Mouse (Mus musculus): Measurements from ENCODE around the gene Tm7sf2.
A peak's percentile ranks its signal among the peaks of the same experiment; 100 is the strongest.

The Tm7sf2 gene

DNA sequence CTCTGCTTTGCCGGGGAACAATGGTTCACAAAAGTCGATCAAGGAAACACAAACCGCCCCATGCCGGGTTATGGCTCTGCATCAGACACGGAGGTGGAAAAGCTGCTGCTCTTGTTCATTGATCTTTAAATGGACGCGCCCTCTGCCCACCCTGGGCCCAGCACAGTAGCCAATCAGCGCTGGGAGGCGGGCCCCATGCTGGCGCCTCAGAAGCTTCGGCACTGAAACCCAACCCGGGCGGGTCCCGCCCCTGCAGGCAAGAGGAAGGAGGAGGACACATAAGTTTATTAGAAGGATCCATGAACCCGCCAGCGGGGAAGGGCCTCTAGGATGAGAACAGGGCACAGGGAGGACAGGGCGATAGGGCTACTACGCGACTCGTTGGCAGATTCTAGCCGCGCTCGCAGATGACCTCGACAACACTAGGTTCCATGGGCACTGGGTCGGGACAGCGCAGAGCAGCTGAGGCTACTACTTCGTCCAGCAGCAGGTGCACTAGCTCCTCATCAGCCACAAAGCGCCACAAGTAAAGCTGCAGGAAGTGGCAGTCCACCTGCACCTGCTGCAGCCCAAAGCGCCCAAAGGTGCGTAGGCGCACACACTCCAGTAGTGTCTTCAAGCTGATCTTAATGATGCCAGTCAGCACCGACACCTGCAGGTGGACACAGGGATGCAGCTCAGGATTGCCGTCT is at the start of gene Tm7sf2:
TSS of gene Tm7sf2 (minus strand) at position 650 of the 692 bp plus-strand sequence.
- DNase-seq: peak; percentile 94 to 96

GRCm38 (mm10) chr19:6117346-6117985 is 49.3 kb upstream of the Tm7sf2 start:
- no peak for DNase-seq

- no peak for DNase-seq
Measured at GRCm38 (mm10) chr19:6116113-6116850, 48.1 kb upstream of the Tm7sf2 start.

DNA sequence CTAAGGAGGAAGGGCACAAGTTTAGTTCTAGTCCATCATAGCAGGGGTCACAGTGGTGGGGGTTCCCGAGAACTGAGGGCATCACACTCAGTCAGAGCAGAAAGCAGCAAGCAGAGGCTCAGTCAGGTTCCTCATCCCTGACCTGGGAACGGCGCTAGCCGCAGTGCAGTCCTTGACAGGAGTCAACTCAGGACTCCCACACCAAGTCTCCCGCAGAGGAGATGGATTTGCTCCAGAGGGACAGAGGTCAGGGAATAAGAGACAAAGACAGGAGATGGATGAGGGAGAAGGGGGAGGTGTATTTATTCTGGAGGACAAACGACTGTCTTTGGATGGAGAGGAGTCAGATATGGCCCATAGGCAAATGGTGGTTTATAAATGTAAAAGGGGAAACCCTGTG is 44.9 kb upstream of the Tm7sf2 start:
- no peak for DNase-seq

DNA sequence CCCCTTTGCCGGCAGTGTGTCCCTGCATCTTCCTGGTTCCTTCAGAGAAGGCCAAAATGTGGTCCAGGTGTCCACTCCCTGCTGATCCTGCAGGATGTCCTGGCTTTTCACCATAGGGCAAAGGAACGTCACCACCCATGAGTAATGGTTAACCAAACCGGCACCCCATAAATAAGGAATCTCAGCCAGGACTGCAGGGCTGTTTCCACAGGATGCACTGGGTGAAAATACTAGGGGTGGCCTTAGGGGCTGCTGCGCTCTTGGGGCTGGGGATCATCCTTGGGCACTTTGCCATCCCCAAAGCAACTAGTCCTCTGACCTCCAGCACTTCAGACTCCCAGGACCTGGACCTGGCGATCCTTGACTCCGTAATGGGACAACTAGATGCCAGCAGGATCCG is 37.4 kb upstream of the Tm7sf2 start, which contains the start of gene Naaladl1:
TSS of gene Naaladl1 (plus strand) at position 197 of the 400 bp plus-strand sequence.
- no peak for DNase-seq

GRCm38 (mm10) chr19:6104476-6104875 is 36.3 kb upstream of the Tm7sf2 start:
- no peak for DNase-seq

DNA sequence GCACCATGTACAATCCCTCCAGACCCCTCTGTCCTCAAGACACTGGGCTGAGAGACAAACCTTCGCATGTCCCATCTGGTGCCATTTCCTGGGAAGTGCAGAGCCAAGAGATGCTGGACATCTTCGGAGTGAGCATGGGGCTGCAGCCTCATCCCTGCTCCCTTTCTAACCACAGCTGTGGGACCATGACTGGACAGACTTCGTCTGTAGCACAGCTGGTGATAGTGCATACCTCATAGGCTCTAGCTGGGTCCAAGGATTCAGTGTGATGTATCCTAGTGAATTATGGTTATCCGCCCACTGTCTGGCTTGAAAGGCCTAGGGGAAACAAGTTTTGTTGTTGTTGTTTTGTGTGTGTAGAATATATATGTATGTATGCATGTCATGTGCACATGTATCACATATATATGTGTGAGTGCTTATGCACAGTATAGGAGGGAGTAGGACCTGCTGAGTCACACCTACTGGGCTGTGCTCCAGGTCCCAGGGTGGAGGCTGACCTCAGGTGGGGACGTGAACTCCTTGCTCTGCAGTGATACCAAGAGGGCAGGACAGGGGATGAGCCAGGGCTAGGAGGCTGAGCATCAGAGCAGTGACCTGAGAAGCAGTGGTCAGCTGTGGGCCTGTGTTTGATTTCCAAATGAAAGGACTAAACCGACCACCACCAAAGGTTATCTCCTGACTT is 34.1 kb upstream of the Tm7sf2 start:
- no peak for DNase-seq

- no peak for DNase-seq
Measured at GRCm38 (mm10) chr19:6101186-6101585, 33.0 kb upstream of the Tm7sf2 start.

GRCm38 (mm10) chr19:6097847-6098246 is 29.7 kb upstream of the Tm7sf2 start:
- DNase-seq: peak in 1 of 2 experiments; percentile 31

DNA sequence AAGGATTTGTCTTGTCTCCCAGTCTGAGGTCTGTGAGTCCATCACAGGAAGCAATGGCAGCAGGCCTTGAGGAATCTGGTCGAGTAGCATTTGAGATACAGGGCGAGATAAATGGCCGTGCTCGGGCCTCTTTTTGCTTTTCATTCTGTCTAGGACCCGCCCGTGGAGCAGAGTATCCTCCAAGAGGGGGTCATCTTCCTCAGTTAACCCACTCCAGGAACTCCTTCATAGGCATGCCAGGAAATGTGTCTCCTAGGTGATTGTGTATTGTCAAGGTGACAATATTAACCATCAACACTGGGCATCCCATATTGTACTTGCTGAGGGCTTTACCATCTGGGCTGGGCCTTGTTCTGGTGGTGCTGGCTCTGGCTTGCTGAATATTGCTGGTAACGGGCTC is 25.9 kb upstream of the Tm7sf2 start, which contains the start of gene AC131692.1:
TSS of gene AC131692.1 (plus strand) at position 301 of the 400 bp plus-strand sequence.
- no peak for DNase-seq

DNA sequence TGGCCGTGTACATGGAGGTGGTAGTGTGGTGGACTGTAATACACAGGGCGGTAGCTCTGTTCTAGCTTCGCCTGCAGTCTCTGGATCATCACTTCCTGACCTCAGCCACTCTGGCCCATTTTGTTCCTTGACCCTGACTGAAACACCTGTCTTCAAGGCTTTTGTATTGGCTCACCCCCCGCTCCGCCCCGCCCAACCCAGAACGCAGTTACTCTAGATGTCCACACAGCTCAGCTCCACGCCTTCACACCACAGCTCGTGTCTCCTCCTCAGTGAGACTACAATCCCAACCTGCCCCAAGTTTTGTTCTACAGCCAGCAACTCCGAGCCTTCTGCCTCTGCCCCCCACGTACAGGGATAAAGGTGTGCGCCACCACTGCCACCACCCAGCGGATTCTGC is 20.7 kb upstream of the Tm7sf2 start:
- no peak for DNase-seq

GRCm38 (mm10) chr19:6085417-6085879 is 17.3 kb upstream of the Tm7sf2 start:
- peak; percentile 78 to 86 for DNase-seq

DNA sequence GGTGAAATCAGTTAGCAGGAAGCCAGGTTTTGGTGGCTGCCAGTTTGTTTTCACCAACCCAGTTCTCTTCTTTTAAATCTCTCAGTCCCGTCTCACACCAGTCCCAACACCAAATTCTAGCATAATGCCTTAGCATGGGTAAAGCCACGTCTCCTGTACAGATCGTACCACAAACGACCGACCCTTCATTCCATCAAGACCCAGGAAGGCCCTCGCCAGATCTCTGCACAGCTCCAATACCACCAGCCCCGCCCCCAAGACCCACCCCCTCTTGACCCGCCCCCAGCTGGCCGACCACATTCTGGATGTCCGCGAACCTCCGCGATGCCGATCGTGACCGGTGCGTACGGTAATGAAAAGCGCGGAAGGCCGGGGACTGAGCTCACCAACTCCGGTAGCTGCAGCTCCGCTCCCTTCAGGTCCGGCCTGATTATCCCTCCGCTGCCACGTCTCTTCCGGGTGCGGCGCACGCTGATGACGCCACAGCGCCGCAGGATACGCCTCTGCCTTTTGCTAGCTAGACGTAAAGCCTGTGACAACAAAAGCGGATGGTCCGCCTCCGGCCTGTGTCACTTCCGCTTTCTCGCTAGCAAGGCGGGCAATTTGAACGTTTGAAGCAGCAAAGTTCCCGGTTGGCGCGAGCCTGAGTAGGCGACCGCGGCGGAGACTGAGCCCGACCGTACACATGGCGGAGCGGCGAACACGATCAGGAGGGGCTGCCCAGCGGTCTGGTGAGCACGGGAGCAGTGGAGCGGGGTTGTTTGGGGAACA is 16.5 kb upstream of the Tm7sf2 start, which contains the start of the genes Zfpl1 and Cdca5:
TSS of gene Zfpl1 (minus strand) at position 479 of the 771 bp plus-strand sequence.
TSS of gene Cdca5 (plus strand) at position 506 of the 771 bp plus-strand sequence.
- peak; percentile 97 to 98 for DNase-seq

- no peak for DNase-seq
Measured at GRCm38 (mm10) chr19:6082156-6082555, 14.0 kb upstream of the Tm7sf2 start, which contains the start of gene Gm28374. Gene Gm28374, minus strand, starts transcription at chr19:6082256.

- DNase-seq: no peak
Measured at GRCm38 (mm10) chr19:6079983-6080480, 11.9 kb upstream of the Tm7sf2 start, which contains the start of gene Tmem262. Gene Tmem262, plus strand, starts transcription at chr19:6080033.

- DNase-seq: peak; percentile 89 to 91
Measured at GRCm38 (mm10) chr19:6076564-6077393, 8.6 kb upstream of the Tm7sf2 start, which contains the start of gene Vps51. Gene Vps51, minus strand, starts transcription at chr19:6077231.

GRCm38 (mm10) chr19:6073889-6074288 is 5.7 kb upstream of the Tm7sf2 start:
- no peak for DNase-seq

DNA sequence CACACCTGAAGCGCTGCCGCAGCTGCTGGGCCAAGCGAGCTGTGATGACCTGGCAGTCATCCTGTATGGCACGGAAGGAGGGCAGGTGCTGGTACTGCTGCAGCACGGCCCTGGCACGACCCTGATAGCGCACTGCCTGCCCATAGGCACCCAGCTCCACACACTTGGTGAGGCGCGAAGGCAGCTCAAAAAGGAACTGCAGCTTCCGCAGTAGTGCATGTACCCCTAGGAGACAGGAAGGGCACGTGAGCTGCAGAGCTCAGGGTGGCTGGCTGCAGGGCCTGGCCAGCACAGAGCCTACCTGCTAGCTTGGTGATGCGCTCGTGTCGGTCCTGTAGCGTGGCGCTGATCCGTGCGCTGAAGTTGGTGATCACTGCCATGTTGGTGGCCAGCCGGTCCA is 3.1 kb upstream of the Tm7sf2 start:
- no peak for DNase-seq

DNA sequence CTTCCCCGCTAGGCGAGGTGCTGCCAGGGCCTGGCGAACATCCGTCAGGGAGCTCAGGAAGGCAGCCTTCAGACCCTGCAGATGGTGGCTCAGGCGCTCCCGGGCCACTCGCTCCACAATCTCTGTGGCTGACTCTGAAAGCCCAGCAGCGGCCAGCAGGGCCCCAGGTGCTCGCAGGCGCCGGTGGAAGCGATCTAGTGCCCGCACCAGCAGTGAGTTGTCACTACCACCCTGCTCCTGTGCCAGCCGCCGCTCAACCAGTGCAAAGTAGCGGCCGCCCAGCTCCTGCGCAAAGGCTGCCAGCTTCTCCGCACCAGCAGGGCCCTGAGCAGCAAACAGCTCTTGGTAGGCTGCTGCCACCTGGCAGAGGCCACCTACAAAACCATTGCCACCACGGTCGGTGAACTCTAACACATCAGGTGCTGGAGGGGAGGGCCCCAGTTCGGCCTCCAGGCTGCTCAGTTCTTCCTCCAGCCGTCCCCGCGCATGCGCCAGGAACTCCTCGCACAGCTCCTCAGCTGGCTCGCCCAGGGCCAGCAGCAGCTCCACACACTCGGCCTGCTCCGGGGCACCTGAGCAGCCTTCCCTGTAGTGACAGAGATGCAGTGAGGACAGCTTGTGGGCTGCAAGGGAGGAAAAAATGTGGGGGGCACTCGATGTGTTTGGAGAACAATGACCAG is 2.5 kb upstream of the Tm7sf2 start:
- DNase-seq: no peak

- no peak for DNase-seq
Measured at GRCm38 (mm10) chr19:6069851-6070250, 1.7 kb upstream of the Tm7sf2 start.

All from kidney, postnatal 4 days (tissue).